Mouse (Mus musculus): Measurements from ENCODE around the gene Ppp1r13b.

Ppp1r13b gene

DNA sequence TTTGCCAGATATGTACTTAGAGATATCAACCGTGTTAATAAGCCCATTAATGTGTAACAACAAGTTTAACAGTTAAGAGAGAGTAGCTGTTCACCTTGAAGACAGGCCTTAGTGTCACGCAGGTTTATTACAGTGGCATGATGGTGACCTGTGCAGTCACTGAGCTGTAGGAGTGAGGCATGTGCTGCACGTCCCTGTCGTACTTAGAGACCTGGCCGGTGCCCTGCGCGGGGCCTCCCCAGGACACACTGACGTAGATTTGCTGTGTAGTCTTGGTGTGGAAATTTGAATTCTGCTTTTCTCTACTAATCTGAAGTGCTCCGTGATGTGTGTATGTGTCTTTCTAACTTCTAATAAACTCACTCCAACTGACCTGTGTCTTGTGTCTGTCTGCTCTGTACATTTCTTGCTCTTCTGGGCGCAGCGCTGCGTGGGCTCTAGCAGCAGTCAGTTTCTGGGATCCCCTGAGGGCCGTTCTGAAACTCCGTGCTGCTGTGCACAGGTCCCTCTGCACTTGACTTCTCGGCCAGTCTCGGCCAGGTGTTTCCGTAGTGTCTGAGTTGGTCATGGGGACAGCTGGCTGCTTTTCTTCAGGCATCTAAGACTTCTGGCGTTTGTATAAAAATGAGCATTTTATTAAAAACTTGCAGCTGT, 113.3 kb downstream of the Ppp1r13b start:
- WGBS = 86% methylated on average over 18 of the region's 18 CpGs

GRCm38 (mm10) chr12:111794102-111794501, 113.8 kb downstream of the Ppp1r13b start:
- 52% methylated on average over 22 of the region's 22 CpGs for WGBS

GRCm38 (mm10) chr12:111791474-111792104, 116.3 kb downstream of the Ppp1r13b start:
- WGBS = 55% methylated on average over 13 of the region's 13 CpGs

DNA sequence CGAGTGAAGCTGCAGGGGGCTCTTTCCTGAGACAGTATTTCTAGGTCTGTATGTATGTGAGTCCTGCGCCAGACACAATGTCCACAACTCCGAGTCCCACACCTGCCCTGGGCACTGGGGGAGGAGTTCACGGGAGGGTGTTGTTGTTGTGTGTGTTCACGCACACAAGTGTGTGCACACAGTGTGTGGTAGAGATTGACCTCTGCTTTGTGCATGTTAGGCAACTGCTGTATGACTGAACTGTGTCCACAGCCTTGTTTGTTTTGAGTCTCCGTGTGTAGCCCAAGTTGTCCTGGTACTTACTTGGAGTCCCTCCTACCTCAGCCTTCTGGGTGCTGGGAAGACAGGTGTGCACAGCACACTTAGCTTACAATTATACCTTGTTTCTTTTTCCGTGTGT, 117.3 kb downstream of the Ppp1r13b start:
- 86% methylated on average over 7 of the region's 7 CpGs for WGBS

- WGBS = 92% methylated on average over 5 of the region's 5 CpGs
These were observed 117.8 kb downstream of the Ppp1r13b start for GRCm38 (mm10) chr12:111790090-111790489.

DNA sequence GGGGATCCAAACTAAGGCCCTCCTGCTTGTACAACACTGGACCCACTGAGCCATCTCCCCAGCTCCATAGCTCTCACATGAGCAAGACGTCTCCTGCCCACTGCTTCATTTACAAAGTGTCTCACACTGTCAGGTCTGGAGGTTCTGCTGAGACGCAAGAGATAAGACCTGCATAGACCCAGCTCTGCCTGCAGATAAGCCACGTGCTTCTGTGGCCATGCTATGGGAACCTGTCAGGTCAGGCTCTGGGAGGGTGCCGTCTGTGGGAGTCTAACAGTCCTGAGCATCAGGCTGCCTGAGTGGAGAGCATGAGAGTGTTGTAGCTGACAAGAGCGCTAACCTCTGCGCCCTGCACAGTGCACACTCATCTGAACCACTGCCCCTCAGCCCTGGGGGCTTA, 120.9 kb downstream of the Ppp1r13b start:
- 88% methylated on average over 6 of the region's 6 CpGs for WGBS

DNA sequence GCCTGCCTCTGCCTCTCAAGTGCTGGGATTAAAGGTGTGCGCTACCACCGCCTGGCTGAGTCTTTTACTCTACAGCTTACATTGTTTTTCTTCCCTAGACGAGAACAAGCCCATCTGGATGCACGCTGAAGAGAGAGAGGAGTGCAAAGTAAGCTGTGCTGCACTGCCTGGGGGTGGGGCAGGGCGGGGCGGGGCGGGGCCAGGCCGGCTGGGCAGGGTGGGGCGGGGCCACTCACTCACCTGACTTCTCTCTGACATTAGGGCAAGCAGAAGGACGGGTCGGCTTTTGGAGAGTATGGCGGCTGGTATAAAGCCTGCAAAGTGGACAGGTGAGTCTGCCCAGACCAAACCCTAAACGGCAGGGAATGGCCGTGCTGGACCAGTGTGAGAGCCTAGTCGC, 122.7 kb downstream of the Ppp1r13b start:
- 72% methylated on average over 15 of the region's 15 CpGs for WGBS

DNA sequence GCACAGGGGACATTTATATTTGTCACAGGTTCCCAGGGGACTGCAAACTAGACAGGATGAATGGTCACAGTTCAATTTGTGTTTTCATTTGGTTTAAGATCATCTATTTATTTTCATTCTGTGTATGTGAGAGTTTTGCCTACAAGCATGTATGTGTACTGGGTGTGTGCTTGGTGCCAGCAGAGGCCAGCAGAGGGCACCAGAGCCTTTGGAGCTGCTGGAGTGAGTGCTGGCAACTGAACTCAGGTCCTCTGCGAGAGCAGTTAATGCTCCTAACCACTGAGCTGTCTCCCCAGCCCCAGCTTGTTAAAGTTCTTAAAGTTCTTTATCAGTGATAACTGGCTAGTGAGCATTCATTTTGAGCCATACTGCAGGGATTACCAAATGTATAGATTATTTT, 128.4 kb downstream of the Ppp1r13b start:
- 92% methylated on average over 1 of the region's 1 CpGs for WGBS

Measured in cerebral cortex, adult 2 months (tissue).